Mouse (Mus musculus): ENCODE measurements around the gene Tpi1. TPM values are rescaled to one million over a fixed set of nuclear protein-coding genes. Genes with fewer than 3 reads are reported as not detected.

Gene Tpi1
- polyA plus RNA-seq, 1 experiment, result 388 TPM

- TF ChIP-seq GATA1 (IDR thresholded peaks at IDR 0.05; ENCODE audit: low read length), result no peak
Measured at GRCm38 (mm10) chr6:124816611-124817010, 2.5 kb upstream of the Tpi1 start.

GRCm38 (mm10) chr6:124814858-124815774, 1.0 kb upstream of the Tpi1 start:
- no peak for TF ChIP-seq GATA1 (IDR thresholded peaks at IDR 0.05; ENCODE audit: low read length)

- TF ChIP-seq GATA1 (IDR thresholded peaks at IDR 0.05; ENCODE audit: low read length), result no peak
Measured at GRCm38 (mm10) chr6:124814448-124814847, 352 bp upstream of the Tpi1 start.

GRCm38 (mm10) chr6:124813496-124813895, 600 bp downstream of the Tpi1 start:
- TF ChIP-seq GATA1 (IDR thresholded peaks at IDR 0.05; ENCODE audit: low read length), result no peak

- TF ChIP-seq GATA1 (IDR thresholded peaks at IDR 0.05; ENCODE audit: low read length), result no peak
Measured at GRCm38 (mm10) chr6:124812848-124813247, 1.2 kb downstream of the Tpi1 start.

GRCm38 (mm10) chr6:124811701-124812560, 2.2 kb downstream of the Tpi1 start:
- no peak for TF ChIP-seq GATA1 (IDR thresholded peaks at IDR 0.05; ENCODE audit: low read length)

- TF ChIP-seq GATA1 (IDR thresholded peaks at IDR 0.05; ENCODE audit: low read length), result no peak
Measured at GRCm38 (mm10) chr6:124811403-124811665, 2.8 kb downstream of the Tpi1 start.

- no peak for TF ChIP-seq GATA1 (IDR thresholded peaks at IDR 0.05; ENCODE audit: low read length)
Measured at GRCm38 (mm10) chr6:124809775-124810538, 4.1 kb downstream of the Tpi1 start.

- TF ChIP-seq GATA1 (IDR thresholded peaks at IDR 0.05; ENCODE audit: low read length), result no peak
Measured at GRCm38 (mm10) chr6:124809052-124809774, 4.9 kb downstream of the Tpi1 start.

GRCm38 (mm10) chr6:124808358-124809012, 5.6 kb downstream of the Tpi1 start, which contains the start of gene Spsb2:
TSS of gene Spsb2 (plus strand) at chr6:124808661.
- no peak for TF ChIP-seq GATA1 (IDR thresholded peaks at IDR 0.05; ENCODE audit: low read length)

GRCm38 (mm10) chr6:124807986-124808357, 6.1 kb downstream of the Tpi1 start:
- TF ChIP-seq GATA1 (IDR thresholded peaks at IDR 0.05; ENCODE audit: low read length), result no peak

- TF ChIP-seq GATA1 (IDR thresholded peaks at IDR 0.05; ENCODE audit: low read length), result no peak
Measured at GRCm38 (mm10) chr6:124807366-124807765, 6.7 kb downstream of the Tpi1 start.

- TF ChIP-seq GATA1 (IDR thresholded peaks at IDR 0.05; ENCODE audit: low read length), result no peak
Measured at GRCm38 (mm10) chr6:124806446-124807140, 7.5 kb downstream of the Tpi1 start.
